Mouse (Mus musculus): Measurements from ENCODE around the gene Atg9a.

Atg9a gene

DNA sequence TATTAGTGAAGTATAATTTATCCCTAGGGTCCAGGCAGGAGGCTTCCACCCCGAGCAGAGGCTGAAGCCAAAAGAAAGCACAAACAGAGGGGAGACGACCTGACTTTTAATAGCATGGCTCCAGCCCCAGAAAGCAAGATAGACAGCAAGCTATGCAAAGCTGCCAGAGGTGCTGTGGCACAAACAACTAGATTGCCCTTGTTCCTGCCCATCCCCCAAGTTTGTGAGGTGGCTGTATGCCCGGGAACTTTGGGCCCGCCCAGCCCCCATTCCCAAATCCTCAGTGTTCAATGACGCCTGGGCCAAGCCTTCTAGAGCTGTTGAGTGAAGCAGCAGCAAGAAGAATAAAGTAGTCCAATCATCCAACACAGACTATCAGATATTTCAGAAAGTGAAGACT lies 22.9 kb upstream of the Atg9a start:
- peak; percentile 24 for DNase-seq

DNA sequence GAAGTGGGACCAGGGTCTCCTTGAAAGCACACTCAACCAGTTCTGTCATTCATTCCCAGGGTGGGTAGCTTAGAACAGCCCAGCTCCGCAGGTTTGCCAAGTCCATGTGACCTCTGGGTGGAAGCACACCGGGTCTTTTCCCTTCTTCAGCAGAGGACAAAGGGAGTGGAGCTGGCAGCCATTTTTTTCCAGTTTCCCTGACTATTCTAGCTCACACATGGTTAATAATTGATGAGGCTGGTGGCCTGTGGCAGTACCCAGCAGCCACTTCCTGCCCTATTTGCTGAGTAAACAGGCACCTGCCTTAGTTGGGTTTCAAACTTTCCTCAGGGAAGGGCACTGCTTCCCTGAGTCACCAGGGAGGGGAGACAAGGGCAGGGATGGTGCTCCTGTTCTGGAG lies 22.4 kb upstream of the Atg9a start:
- peak; percentile 16 for DNase-seq

DNA sequence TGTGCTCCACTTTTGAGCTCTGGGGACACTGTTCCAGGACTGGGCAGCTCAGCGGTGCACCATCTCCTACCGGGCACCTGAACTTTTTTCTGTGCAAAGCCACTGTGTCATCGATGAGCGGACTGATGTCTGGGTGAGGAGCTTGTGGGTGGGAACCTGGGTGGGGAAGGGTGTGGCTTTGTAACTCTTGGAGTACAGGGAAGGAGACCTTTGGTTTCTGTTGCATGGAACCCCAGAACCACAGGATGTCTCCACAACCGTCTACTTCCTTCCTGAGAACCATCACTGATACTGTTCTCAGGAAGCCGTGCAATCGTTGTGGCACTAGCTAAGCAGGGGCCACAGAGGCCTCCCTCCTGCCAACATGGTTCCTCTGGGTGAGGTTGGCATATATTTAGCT lies 21.1 kb upstream of the Atg9a start:
- peak; percentile 77 for DNase-seq

DNA sequence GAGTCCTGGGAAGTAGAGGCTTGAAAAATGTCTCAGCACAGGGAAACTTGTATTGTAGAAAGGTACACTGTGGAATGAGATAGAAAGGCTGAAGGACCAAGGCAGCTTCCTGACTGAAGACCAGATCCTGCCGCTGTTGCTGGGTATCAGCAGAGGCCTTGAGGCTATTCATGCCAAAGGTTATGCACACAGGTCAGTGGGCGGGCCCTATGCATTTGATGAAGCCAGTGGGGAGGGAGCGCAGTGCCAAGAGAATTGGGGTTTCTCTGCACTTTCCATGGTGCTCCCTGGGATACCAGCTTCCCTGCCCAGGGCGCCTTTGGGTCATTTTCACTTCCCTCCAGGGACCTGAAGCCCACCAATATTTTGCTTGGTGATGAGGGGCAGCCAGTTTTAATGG lies 20.5 kb upstream of the Atg9a start:
- DNase-seq: peak; percentile 48

DNA sequence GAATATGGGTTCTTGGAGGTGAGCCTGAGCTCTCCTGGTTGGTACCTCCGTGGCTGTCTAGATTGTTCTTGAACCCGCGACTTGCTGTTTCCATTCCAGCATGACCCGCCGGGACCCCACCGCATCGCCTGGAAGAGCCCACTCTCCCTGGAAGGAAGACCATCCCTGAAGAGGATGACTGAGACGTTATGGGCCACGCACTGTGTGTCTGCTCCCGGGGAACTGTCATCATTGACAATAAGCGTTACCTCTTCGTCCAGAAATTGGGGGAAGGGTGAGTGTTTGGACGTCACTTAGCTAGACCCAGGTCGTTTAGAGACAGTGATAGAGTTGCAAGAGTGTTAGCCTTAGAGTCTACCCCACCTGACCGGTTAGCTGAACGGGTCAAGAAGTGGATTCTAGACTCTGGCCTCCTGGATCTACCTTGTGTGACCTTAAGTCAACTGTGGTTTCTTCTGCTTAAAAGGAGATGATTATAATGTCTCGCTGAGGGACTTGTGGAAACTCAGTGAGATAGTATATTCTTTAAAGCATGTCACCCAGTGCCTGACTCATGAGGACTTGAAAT lies 19.2 kb upstream of the Atg9a start:
- DNase-seq: no peak

DNA sequence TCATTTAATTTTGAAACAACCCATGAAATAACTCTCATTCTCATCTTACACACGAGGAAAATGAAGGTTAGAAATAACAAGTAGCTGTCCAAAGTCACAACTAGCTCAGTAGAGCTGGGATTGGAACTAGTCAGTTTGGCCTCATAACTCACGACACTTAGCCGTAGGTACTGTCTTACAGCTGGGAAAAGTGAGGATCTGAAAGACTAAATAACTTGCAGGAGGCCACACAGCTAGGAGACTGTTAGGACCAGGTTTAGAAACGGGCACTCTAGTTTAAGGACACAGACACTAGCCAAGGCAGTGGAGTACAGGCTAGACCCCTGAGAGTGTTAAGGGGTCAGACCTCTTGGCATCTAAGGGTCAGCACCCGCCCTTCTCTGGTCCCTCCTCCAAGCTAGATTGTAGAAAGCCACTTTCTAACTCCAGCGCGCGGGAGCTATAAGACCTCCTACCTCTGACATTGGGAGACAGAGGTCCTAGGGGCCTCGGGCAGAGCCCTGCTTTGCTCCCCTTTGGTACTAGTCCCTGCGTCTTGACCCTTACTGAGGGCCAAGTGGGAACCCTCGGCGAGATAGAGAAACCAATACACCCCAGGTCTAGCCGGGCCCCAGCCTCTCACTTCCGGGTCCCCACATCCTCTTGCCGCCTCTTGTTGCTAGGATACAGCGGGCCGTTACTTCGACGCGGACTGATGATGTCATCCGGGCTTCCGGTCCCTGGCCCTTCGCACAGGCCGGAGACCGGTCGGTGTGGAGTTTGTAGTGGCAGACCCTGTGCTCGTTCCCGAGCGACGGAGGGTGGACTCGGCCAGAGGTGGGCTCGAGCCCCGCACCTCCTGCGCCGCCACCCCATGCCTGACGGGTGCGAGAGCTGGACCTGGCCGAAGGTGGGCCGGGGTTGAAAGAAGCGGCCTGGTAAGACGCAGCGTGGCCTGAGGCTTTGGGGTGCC lies 18.4 kb upstream of the Atg9a start, which contains the start of the genes Glb1l and Stk16:
Glb1l (minus strand) TSS at position 678 of the 952 bp plus-strand sequence.
Stk16 (plus strand) TSS at position 703 of the 952 bp plus-strand sequence.
- DNase-seq: peak; percentile 94

DNA sequence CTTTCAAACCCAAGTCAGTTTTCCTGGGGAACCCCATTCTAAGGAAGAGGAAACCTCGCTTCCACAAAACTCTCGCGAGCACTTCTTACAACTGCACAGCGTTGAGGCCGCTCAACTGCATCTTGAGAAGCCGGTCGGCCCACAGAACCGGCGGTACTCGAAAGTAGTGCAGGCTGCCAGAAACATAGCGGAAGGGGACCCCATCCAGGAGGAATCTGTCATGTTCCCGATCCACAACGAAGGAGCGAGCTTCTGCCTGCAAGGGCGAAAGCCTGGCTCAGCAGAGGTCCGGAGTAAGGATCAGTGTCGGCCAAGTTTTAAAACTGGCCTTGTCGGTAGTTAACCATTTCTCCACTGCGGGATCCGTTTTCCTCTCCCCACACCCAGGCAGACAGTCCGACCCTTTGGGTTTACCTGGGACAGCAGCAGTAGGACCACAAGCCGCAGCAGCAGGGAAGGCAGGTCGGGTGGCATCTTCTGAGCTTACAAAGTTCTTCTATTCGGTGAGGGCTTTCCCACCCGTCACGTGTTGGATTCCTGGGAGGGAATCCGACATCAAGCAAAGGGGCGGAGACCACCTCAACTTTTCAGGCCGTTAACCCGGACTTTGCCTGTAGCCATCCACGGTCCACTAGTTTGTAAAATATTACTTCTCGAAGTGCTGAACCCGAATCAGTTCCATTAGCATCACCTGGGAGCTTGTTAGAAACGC lies 17.1 kb upstream of the Atg9a start:
- DNase-seq: peak; percentile 42

DNA sequence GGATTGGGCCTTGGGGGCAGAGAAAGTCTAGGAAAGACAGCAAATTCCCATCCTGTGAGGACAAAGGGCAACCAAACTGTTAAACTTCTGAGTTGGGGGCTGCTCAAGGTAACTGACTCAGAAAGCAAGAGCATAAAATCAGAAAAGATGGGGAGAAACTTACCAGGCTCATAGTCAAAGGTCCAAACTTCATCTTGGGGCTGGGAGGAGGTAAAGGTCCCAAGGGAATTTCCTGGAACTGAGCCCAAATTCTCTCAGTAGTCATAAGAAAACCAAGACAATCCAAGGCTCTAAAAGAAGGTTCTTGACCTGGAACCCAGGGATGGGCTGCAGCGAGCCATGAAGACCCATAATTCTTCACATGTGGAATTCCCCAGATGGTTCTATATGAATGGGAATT lies 9.2 kb upstream of the Atg9a start:
- DNase-seq: no peak

DNA sequence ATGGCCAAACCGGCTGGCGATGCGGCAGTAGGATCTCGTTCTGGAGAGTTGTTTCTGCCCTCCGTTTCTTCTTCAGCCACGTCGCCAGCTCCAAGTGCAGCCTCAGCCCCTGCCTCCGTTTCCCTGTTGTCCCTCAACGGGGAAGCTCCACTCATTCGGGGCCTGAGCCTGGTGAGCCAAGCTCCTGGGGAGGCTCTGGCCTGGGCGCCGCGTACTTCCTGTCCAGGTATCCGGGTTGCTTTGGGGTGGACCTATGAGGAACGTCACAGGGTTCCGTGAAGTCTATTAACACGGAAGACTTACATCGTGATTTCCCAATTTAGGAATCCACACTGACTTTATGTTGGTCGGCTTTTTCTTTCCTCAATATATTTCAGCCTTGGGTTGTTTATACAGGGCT lies 456 bp upstream of the Atg9a start:
- DNase-seq: peak; percentile 69

DNA sequence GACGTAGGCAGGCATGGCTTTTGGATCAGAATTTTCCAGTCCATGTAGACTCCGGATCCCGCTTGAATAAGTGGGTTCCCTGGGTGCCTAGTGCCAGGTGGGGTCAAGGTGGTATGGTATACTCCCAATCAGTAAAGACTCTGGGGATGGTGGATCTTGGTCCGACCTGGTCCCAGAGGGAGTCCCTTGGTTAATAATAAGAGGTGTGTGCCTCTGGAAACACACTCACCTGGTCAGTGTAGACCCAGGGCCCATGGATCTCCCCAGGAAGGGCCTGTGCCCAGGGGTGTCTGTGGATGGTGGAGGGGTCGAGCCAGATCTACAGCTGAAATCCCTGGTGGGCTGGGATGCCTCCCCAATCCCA lies 756 bp downstream of the Atg9a start:
- no peak for DNase-seq

DNA sequence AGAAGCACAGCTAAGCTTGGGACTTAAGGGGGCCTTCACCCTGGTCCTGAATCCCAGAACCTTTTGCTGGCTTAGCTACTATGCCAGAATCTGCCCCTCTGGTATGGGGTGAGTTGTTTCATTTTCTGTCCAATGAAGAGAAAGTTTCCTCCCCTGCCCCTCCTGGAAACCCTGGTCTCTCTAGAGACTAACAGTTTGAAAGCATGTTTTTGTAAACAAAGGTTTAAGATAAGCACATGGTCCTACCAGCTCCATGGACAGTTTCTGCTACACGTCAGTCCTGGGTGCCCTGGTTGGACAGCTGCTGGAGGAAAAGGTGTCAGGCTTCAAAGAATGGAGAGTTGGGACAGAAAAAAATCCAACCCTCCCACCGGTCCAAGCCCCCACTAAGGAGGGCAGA lies 1.4 kb downstream of the Atg9a start:
- no peak for DNase-seq

DNA sequence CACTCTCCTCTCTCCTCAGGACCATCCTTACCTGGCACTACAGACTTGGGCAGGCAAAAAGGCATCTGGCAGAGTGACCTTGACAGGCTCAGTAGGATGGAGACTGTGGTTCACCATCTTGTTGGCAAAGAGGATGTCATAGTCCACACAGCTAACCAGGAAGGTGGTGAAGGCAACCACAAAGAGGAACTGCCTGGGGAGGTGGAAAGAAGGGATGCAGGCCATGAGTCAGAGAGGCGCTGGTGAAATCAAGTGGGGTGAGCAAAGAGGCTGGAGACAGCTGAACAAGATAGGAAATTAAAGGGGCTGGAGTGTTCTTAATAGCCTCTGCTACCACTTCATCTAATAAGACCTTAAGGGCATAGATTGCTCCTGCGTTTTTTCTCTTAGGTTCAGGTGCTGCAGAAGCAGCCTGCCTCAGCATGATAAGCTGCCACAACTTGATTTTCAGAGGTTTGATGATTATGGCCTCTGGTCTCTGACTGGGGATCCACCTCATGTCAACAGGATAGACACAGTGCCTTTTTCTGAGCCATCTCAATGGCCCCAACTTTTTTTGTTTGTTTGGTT lies 4.0 kb downstream of the Atg9a start:
- no peak for DNase-seq

DNA sequence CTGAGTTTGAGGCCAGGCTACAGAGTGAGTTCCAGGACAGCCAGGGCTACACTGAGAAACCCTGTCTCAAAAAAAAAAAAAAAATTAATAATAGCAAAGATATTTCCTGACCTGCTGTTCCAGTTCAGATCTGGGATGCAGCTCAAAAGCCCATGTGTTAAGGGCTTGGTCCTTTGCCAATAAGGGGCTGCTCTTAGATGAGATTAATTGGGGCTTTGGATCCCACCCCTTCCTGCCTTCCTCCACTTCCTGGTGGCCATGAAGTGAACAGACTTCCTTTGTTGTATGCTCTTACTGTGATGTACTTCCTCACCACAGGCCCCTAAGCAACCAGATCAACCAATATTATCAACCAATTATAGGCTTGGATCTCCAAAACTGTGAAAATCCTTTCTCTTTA lies 4.9 kb downstream of the Atg9a start:
- no peak for DNase-seq

DNA sequence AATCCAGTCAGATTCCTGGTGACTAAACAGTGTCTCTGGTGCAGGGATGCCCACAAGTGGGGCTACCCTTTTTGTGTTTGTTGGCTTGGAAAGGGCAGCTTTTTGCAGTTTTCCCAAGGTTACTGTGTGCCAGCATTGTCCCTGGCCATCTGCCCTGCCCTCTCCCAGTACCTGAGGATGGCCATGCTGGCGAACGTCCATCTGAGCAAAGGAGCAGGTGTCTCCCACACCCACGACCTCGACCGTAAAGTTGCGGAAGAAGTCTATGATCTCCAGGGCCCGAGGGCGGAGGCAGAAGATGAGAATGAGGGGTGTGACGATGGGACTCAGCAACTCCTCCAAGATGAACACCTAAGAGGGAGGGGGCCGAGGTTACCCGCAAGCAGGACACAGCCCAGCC lies 6.5 kb downstream of the Atg9a start:
- no peak for DNase-seq

DNA sequence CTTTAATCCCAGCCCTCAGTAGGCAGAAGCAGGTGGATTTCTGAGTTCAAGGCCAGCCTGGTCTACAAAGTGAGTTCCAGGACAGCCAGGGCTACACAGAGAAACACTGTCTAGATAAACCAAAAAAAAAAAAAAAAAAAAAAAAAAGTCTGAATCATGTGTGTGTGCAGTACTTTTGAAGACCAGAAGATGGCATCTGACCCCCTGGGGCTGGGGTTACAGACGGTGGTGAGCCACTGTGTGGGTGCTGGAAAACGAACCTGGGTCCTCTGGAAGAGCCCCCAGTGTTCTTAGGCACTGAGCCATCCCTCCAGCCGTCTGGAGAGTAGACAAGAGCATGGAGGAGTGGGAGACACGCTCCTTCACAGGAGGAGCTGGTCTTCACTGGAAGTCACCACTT lies 9.8 kb downstream of the Atg9a start:
- DNase-seq: no peak

DNA sequence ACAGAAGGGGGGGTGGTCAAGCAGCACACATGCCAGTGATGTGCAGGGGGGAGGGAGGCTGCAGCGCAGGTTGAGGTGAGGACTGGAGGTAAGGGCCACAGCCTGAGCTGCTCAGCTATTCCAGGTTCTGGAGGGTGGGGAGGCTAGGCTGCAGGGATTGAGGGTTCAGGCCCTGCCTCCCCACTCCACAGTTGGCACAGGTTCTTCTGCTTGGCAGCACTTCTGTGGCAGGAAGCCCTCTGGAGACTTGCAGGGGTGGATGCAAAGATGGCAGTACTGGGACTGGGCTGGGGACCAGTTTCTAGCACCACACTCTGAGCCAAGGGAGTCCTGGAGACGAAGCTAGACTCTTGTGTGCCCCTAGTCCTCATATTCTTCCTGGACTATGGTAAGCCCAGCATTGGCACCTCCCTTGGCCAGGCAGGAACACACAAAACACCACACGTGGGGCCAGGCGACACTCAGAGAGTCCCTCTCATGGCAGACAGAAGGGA lies 10.6 kb downstream of the Atg9a start:
- no peak for DNase-seq

DNA sequence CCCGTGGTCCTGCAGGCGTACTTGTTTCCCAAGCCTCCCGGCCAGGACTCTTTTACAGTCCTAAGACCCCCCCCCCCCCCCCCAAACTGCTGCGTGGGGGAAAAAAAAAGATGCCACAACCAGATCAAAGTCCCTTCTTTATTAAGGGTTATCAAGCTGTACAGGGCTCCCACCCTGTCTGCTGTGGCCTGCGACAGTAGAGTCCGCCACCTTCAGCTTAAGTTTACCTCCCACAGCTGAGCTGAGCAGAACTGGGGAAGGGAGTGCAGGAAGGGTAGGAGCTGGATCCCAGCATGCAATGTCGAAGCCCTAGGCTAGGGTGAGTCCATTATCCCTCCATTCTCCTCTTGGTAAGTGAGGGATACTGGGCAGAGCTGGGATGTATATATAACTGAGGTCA lies 11.3 kb downstream of the Atg9a start:
- no peak for DNase-seq

DNA sequence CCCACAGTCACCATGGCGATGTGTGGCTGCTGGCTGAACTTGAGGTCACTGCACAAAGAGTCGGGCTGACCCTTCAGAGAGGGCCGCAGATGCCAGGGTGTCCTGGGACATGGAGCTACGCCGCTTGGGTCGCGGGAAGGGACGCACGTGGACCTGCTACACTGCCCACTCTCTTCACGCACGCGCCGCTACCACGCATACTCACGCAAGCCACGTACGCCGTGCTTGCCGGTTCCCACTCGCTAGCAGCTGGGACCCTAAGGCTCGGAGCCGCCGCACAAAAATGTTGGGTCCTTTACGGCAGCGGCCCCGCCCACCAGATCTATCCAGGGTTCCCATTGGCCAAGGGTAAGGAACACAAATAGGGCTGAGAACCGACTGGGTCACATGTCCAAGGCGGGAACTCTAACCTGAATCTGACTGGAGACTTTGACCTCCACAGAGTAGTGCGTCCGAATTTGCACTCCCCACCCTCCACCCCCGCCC lies 11.8 kb downstream of the Atg9a start, which contains the start of gene Abcb6:
Abcb6 (minus strand) TSS at position 288 of the 486 bp plus-strand sequence.
- peak; percentile 95 for DNase-seq

DNA sequence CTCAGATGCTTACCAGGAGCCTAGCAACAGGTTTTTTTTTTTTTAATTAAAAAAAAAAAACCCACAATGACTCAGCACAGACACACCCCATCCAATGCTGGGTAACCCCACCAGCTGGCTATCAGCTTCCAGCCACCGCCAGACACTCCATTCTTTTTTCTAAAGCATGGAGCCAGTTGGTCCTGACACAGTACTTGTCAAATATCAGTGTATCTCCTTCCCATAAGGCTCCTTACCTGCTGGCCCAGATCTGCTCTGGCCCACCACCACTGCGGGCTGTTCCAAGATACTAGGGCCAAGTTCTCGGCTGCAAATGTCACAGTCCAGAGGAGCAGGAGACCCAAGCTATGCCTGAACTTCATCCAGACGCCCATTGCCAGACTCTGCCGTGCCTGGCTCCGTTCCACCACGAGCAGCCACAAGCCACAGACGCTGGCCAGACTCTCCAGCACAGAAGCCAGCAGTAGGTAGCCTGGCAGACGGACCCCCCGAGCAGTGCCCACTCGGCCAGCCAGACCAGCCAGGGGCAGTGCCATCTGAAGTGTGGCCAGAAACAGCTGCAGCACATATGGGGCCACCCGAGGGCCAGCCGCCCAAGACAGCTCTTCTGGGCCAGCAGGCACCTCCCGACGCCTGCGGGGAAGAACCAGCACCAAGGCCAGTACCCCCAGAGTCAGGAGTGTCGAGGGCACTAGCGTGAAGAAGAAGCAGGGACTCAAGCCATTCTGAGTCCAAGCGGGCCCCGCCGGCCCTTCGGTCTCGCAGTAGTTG lies 12.5 kb downstream of the Atg9a start:
- DNase-seq: peak; percentile 83

DNA sequence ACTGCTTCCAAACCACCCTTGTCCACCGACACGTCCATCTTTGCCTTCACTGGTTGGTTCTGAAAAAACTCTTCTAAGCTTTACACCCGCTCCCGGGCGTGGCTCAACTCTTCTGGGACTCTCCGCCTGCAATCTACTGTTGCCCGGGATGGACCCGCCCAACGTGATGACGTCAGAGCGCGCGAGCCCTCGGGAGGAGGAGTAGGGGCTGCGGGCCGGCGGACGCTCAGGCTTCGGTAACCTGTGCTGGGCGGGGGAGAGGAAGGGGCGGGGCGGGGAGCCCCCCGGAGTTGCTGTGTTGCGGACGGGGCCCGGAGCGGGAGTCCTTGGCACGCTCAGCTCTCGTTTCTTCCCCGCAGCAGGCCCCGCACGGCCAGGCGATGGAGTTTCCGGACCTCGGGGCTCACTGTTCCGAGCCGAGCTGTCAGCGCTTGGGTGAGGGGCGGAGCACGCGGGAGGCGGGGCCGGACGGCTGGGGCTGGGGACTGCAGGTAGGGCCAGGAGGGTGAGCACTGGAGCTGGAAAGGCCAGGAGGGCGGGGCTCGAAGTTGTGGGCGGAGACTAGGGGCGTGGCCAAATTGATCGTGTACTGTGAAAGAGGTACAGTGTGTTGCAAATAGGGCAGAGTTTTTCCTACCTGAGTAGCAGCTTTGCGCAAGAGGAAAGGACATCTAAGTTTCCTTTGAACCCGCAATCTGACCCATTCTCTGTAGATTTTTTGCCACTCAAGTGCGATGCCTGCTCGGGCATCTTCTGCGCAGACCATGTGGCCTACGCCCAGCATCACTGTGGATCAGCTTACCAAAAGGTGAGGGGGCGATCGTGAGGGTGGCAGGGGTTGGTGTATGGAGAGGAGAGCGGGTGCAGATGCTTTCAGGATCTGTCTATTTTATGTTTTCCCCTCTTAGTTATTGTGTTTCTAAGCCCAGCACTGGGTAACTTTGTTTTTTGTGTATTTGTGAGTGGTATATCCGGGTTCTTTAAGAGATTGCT lies 23.2 kb downstream of the Atg9a start, which contains the start of gene Zfand2b:
Zfand2b (plus strand) TSS at position 175 of the 993 bp plus-strand sequence.
- peak; percentile 99 for DNase-seq

DNA sequence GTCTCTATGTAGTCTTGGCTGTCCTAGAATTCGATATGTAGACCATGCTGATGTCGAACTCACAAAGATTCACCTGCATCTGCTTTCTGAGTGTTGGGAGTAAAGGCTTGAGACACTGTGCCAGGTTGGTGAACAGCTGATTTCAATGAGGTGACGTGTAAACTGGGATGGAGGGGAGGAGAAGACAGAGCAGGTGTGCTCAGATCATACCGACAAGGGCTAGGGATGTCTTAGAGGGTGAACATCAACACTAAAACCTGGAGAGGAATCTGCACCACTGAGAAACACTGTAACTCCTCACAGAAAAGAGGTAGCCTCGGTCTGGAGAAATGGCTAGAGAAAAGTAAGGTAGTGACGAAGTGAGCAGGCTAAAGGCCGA lies 23.9 kb downstream of the Atg9a start:
- DNase-seq: no peak

All from liver (tissue).